Mouse (Mus musculus): ENCODE results near the gene Wfdc1. TPM values are rescaled to one million over a fixed set of nuclear protein-coding genes. Genes with fewer than 3 reads are reported as not detected.

The Wfdc1 gene
- polyA plus RNA-seq, 1 experiment from 2014 or later, result not detected

DNA sequence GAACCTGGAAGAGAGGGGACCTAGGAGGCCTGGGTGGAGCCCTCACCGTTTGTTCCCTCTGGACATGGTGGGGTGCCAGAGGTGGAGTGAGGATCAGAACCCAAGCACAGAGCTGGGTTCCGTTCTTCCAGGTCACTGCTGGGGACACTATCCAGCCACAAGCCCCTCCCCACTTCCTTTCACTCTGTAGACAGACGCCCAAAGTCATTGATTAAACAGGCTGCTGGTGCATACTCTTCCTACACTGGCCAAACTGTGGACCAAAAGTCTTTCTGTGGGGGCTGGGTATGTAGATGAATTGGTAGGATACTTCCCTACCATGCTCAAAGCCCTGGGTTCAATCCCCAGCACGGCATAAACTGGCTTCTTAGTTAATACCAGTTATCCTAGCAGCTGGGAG is 25.8 kb downstream of the Wfdc1 start:
- no peak overlapping the region for H3K27ac ChIP-seq
- H3K36me3 ChIP-seq (ENCODE audit: inconsistent target), result no peaks in the 10 kb centered on the region
- no peak overlapping the region for H3K4me3 ChIP-seq (ENCODE audit: inconsistent target)
- 87% methylated on average over 4 of the region's 4 CpGs for WGBS (ENCODE audit: missing documents)
- H3K79me2 ChIP-seq (ENCODE audit: inconsistent target), result no peaks in the 10 kb centered on the region

DNA sequence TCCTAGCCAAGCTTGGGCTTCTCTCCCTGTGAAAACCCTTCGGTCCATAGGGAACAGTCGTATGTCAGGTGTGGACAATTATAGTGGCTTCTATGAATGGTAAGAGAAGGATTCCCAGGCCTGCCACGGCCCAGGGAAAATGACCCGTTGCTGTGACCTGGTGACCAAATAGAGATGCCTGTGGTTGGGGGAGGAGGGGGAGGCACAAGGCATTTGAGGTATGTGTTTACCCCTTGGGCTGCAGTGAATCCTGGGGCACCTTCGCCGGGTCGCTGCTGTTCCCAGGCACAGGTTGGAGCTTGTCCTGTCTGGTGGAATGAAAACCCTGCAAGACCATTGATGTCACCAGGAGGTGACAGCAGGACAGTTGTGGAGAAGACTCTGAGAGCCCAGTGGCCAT is 28.5 kb downstream of the Wfdc1 start:
- H3K27ac ChIP-seq, result no peak overlapping the region
- no peaks in the 10 kb centered on the region for H3K79me2 ChIP-seq (ENCODE audit: inconsistent target)
- 75% methylated on average over 6 of the region's 7 CpGs for WGBS (ENCODE audit: missing documents)
- H3K4me3 ChIP-seq (ENCODE audit: inconsistent target), result no peak overlapping the region
- H3K36me3 ChIP-seq (ENCODE audit: inconsistent target), result no peaks in the 10 kb centered on the region

GRCm38 (mm10) chr8:119697163-119697562 is 31.0 kb downstream of the Wfdc1 start:
- 96% methylated on average over 2 of the region's 2 CpGs for WGBS (ENCODE audit: missing documents)
- Histone ChIP-seq H3K27ac (no peak overlapping the region), H3K79me2 (ENCODE audit: inconsistent target) (no peaks in the 10 kb centered on the region), H3K36me3 (ENCODE audit: inconsistent target) (no peaks in the 10 kb centered on the region), H3K4me3 (ENCODE audit: inconsistent target) (no peak overlapping the region)

- no peaks in the 10 kb centered on the region for H3K79me2 ChIP-seq (ENCODE audit: inconsistent target)
- WGBS (ENCODE audit: missing documents), result 6% methylated on average over 12 of the region's 12 CpGs
- no peak overlapping the region for H3K27ac ChIP-seq
- H3K4me3 ChIP-seq (ENCODE audit: inconsistent target), result no peak overlapping the region; the same call in 1 of the 2 replicates
- no peaks in the 10 kb centered on the region for H3K36me3 ChIP-seq (ENCODE audit: inconsistent target)
Observed at GRCm38 (mm10) chr8:119698960-119699359, 32.8 kb downstream of the Wfdc1 start.

DNA sequence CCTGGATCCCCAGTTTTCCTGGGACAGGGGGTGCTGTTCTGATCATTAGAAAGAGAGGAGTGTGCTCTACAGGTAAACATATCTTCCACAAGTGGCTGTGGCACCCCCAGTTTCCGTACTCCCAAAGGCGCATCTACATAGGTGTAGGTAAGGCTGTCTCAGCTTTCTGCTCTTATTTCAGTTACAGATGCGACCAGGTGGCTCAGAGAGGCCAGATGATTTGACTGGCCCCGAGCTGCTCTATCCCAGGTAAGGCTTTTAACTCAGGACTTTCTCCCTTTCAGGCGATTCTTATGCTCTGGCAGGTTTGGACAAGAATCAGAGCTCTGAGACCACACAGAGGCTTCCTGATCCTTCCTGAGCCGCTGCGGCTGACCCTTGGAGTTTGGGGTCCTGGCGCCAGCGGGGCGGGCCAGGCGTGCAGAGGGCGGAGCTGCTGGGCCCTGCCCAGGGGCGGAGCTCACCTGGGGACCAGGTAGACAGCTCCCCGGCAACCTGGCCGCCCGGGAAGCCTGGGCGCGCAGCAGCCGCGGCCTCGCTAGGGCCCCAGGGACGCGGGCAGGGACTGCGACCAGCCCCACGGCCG is 33.5 kb downstream of the Wfdc1 start, which contains the start of gene Atp2c2:
Atp2c2 (plus strand) TSS at position 461 of the 586 bp plus-strand sequence.
- Histone ChIP-seq H3K36me3 (ENCODE audit: inconsistent target) (no peaks in the 10 kb centered on the region), H3K79me2 (ENCODE audit: inconsistent target) (no peaks in the 10 kb centered on the region), H3K4me3 (ENCODE audit: inconsistent target) (no peak within 1 kb of the TSS; the same call in 1 of the 2 replicates), H3K27ac (no peak within 1 kb of the TSS)
- WGBS (ENCODE audit: missing documents), result 18% methylated on average over 22 of the region's 26 CpGs

DNA sequence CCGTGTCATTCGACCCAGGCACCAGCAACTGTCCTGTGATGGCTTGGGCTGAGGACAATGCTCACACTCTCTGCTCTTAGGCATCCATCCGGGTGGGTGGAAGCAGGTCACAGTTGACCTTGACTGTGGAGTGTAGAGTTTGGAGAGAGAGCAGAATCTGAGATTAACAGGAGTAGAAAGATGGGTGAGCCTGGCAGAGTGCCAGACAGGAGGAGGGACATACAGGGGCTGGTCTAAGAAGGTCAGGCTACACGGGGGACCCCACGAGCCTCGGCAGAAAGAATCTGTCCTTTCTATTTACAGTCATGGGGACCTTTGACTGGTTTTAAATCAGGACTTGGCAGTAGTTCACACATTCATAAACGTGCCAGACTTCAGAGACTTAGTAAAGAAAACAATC is 36.8 kb downstream of the Wfdc1 start:
- 75% methylated on average over 7 of the region's 7 CpGs for WGBS (ENCODE audit: missing documents)
- no peaks in the 10 kb centered on the region for H3K79me2 ChIP-seq (ENCODE audit: inconsistent target)
- no peak overlapping the region for H3K27ac ChIP-seq
- H3K36me3 ChIP-seq (ENCODE audit: inconsistent target), result no peaks in the 10 kb centered on the region
- H3K4me3 ChIP-seq (ENCODE audit: inconsistent target), result no peak overlapping the region

DNA sequence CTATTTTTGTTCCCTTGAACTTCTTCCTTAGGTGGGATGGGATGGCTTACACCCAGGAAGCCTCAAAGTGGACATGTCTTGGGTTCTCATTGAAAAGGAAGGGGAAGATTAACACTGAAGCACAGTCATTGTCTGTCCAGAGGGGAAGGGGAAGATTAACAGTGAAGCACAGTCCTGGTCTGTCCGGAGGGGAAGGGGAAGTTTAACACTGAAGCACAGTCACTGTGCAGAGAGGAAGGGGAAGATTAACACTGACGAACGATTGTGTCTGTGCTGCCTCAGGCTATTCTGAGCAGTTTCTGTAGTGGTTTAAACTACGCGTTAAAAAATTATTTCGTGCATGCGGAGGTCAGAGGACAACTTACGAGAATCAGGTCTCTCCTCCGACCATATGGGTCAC is 41.0 kb downstream of the Wfdc1 start:
- Histone ChIP-seq H3K36me3 (ENCODE audit: inconsistent target) (no peaks in the 10 kb centered on the region), H3K27ac (no peak overlapping the region), H3K79me2 (ENCODE audit: inconsistent target) (no peaks in the 10 kb centered on the region), H3K4me3 (ENCODE audit: inconsistent target) (no peak overlapping the region)
- WGBS (ENCODE audit: missing documents), result 71% methylated on average over 9 of the region's 9 CpGs

DNA sequence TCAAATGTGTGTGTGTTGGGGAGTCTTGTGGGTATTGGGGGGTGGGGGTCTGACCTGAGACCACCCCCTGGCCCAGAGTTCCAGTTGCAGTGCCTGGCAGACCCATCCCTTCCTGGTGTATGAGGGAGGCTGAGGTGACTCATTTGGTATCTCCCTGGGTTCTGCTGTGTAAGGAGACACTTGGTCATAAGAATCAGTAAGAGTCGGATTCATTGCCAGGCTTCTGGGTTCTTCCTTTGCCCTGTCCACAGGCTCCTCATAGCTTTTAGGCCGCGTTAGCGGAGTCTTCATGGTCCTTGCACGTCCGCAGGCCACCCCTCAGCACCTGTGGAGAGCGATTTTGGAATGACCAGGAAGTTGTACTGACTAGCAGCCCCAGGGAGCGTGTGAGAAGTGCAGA is 42.3 kb downstream of the Wfdc1 start:
- H3K27ac ChIP-seq, result peak overlapping the region; percentile 72
- no peaks in the 10 kb centered on the region for H3K36me3 ChIP-seq (ENCODE audit: inconsistent target)
- H3K4me3 ChIP-seq (ENCODE audit: inconsistent target), result no peak overlapping the region
- WGBS (ENCODE audit: missing documents), result 95% methylated on average over 8 of the region's 8 CpGs
- H3K79me2 ChIP-seq (ENCODE audit: inconsistent target), result no peaks in the 10 kb centered on the region

DNA sequence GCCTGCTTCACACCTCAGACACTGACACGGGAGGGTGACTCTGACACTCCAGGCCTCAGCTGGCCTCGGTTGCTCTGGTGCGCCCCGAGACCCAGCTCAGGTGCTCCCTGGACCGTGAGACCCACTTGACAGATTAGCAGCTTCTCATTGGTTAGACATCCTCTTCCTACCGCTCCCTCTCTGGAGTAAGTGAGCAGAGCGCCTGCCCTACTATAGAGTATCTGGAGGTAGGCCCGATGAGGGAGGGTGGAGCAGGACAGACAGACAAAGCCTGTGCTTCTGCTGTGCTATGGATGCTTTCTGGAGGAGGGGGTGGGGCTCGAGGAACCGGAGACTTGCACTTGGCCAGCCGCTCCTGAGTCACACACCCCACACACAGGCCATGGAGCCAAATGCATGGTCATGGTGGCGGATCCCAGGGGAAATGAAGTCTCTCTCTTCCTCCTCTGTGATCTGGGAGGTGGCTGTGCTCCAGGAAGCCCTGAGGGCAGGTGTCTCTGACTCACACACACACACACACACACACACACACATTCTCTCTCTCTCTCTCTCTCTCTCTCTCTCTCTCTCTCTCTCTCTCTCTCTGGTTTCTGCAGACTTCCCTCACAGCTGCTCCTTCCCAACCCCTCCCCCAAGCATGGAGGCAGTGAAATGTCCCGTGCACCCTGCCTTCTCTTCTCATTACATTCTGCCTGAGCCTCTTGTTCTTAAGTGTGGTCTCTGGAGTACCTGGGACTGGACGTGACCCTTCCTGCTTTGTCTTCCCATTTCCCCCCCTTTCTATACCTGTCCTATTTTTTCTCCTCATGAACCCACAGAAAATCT is 42.9 kb downstream of the Wfdc1 start:
- WGBS (ENCODE audit: missing documents), result 62% methylated on average over 14 of the region's 14 CpGs
- H3K79me2 ChIP-seq (ENCODE audit: inconsistent target), result no peaks in the 10 kb centered on the region
- H3K27ac ChIP-seq, result peak overlapping the region; percentile 72
- H3K4me3 ChIP-seq (ENCODE audit: inconsistent target), result no peak overlapping the region
- no peaks in the 10 kb centered on the region for H3K36me3 ChIP-seq (ENCODE audit: inconsistent target)

DNA sequence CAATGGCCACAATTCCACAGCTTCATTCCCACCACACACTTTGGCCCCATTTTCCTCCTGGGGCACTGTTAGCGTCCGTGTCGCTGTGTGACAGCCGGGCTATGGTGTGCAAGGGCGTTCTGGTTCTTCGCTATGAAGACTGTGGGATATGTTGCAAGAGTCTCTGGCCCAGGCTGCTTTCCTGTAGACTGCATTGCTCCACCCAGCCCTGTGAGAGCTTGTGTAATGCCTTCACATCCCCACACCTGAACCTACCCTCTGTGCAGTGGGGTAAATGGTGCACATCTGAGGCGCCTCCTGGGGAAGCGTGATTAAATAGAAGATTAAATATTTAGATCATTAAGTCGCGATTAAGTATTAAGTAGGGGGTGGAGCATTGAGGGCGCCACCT is 43.5 kb downstream of the Wfdc1 start:
- 44% methylated on average over 11 of the region's 11 CpGs for WGBS (ENCODE audit: missing documents)
- Histone ChIP-seq H3K27ac (peak overlapping the region; percentile 72), H3K36me3 (ENCODE audit: inconsistent target) (no peaks in the 10 kb centered on the region), H3K4me3 (ENCODE audit: inconsistent target) (no peak overlapping the region), H3K79me2 (ENCODE audit: inconsistent target) (no peaks in the 10 kb centered on the region)

- 5% methylated on average over 6 of the region's 6 CpGs for WGBS (ENCODE audit: missing documents)
- H3K79me2 ChIP-seq (ENCODE audit: inconsistent target), result no peaks in the 10 kb centered on the region
- H3K27ac ChIP-seq, result peak overlapping the region; percentile 72
- H3K4me3 ChIP-seq (ENCODE audit: inconsistent target), result no peak overlapping the region
- no peaks in the 10 kb centered on the region for H3K36me3 ChIP-seq (ENCODE audit: inconsistent target)
Observed at GRCm38 (mm10) chr8:119712226-119712625, 46.1 kb downstream of the Wfdc1 start.

- Histone ChIP-seq H3K4me3 (ENCODE audit: inconsistent target) (no peak overlapping the region), H3K79me2 (ENCODE audit: inconsistent target) (no peaks in the 10 kb centered on the region), H3K27ac (0 out of 2 replicates have a peak overlapping the region, but pooled peaks have one; percentile 72), H3K36me3 (ENCODE audit: inconsistent target) (no peaks in the 10 kb centered on the region)
- WGBS (ENCODE audit: missing documents), result 94% methylated on average over 4 of the region's 5 CpGs
Observed at GRCm38 (mm10) chr8:119713421-119713820, 47.3 kb downstream of the Wfdc1 start.

- no peak overlapping the region for H3K4me3 ChIP-seq (ENCODE audit: inconsistent target)
- no peaks in the 10 kb centered on the region for H3K36me3 ChIP-seq (ENCODE audit: inconsistent target)
- no peak overlapping the region for H3K27ac ChIP-seq
- WGBS (ENCODE audit: missing documents), result 70% methylated on average over 12 of the region's 12 CpGs
- H3K79me2 ChIP-seq (ENCODE audit: inconsistent target), result no peaks in the 10 kb centered on the region
Observed at GRCm38 (mm10) chr8:119715221-119715620, 49.1 kb downstream of the Wfdc1 start.

- H3K27ac ChIP-seq, result no peak overlapping the region
- H3K36me3 ChIP-seq (ENCODE audit: inconsistent target), result no peaks in the 10 kb centered on the region
- H3K79me2 ChIP-seq (ENCODE audit: inconsistent target), result no peaks in the 10 kb centered on the region
- no peak overlapping the region for H3K4me3 ChIP-seq (ENCODE audit: inconsistent target)
Observed at GRCm38 (mm10) chr8:119716730-119717299, 50.6 kb downstream of the Wfdc1 start.

GRCm38 (mm10) chr8:119717765-119718164 is 51.6 kb downstream of the Wfdc1 start:
- H3K36me3 ChIP-seq (ENCODE audit: inconsistent target), result no peaks in the 10 kb centered on the region
- H3K4me3 ChIP-seq (ENCODE audit: inconsistent target), result no peak overlapping the region
- no peaks in the 10 kb centered on the region for H3K79me2 ChIP-seq (ENCODE audit: inconsistent target)
- 64% methylated on average over 9 of the region's 9 CpGs for WGBS (ENCODE audit: missing documents)
- H3K27ac ChIP-seq, result no peak overlapping the region

Data from macrophage (primary cell).